Mouse (Mus musculus) thymus, adult 18-20 months (tissue): Measurements from ENCODE around the gene Gga1.
"Not testable (repeated sequence)": the region's sequence is repeated elsewhere in the genome, so short reads cannot be mapped to it uniquely, and the experiment has no call there.

ENCODE experiments used
- DNase-seq, 2 experiments: peaks; one replicate each; pipeline ENCODE4 v3.0.0; 2022; ENCODE audit warnings: mixed read lengths in 2 of 2

Gene Gga1

DNA sequence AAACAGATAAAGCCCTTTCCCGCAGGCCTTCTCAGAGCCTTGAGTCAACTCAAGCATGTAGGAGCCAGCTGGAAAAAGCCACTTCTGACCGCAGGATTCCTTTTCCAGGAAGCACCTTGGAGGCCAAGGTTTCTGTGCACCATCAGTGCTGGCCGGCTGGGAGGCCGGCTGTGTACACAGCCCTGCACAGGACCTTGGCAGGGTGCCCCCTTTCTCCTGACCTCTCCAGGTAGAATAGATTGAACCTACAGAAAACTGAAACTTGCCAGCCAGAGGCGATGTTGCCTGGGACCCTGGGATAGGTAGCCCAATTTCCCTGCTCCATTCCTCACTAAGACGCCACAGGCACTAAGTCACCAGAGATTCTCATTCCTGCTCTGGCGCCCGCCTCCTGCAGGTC is 31.1 kb upstream of the Gga1 start:
- no peak for DNase-seq

DNA sequence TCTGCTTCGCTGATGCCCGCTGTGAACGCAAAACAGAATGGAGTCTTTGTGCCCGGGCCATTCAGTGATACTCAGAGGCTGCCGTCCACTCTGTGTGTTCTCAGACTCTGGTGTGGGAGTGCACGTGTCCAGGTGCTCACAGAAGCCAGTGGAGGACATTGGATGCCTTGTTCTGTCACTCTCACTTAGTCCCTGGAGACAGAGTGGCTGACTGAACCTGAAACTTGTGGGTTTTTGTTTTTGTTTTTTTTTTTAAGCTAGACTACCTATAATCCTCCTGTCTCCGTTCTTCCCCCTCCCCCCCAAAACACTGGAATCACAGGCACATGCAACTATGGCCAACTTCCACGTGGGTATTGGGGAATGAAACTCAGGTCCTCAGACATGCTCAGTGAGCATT is 30.6 kb upstream of the Gga1 start:
- no peak for DNase-seq

DNA sequence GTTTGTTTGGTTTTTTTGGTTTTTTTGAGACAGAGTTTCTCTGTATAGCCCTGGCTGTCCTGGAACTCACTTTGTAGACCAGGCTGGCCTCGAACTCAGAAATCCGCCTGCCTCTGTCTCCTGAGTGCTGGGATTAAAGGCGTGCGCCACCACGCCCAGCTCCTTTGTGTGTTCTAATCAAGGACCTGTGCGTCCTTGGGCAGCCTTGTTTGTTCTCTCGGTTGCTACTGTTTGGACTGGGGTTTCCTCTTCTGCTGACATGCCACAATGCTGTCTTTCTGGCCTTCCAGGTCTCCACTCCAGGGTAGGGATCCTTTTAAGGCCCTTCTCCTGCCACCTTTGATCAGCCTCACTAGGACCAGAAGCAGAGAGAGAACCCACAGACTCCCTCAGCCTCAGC is 30.2 kb upstream of the Gga1 start:
- not testable (repeated sequence) for DNase-seq

GRCm38 (mm10) chr15:78848467-78848866 is 28.5 kb upstream of the Gga1 start:
- peak; percentile 38 to 65 for DNase-seq

GRCm38 (mm10) chr15:78849485-78849884 is 27.5 kb upstream of the Gga1 start:
- DNase-seq, result no peak

DNA sequence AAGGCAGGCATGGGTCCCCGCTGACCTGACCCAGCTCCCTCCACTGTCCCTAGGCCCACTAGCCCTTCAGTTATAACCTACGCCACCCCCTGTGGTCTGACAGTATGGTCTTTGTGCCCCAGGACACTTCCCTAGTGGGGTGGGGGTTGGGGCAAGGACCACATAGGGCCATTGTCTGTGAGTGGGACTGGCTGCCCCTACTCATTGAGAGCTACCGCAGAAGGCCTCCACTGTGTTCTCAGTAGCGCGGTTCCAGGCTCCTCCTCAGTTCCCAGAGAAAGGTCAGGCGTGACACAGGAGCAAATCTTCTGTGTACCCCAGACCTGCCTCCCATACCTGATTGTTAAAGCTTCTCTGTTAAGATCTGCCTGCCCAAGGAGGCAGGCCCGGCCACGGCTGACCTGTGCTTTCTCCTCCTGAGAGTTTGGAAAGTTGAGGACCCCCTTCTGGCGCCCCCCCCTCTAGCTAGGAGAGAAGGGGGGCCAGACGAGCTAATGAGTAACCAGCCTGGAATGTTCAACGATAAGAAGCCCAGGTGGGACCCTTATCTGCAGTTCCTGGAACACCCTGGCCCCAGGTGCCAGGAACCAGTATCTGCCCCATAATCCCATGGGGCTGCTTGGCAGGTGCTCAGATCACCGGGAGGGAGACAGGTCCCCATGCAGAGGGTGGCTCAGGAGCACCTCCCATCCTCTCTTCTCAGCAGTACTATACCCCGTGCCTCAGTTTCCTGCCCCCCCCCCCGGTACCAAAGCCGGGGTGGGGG is 26.7 kb upstream of the Gga1 start:
- no peak for DNase-seq

GRCm38 (mm10) chr15:78850944-78851343 is 26.0 kb upstream of the Gga1 start:
- no peak for DNase-seq

- peak; percentile 70 to 73 for DNase-seq
Observed at GRCm38 (mm10) chr15:78851505-78852153, 25.4 kb upstream of the Gga1 start.

DNA sequence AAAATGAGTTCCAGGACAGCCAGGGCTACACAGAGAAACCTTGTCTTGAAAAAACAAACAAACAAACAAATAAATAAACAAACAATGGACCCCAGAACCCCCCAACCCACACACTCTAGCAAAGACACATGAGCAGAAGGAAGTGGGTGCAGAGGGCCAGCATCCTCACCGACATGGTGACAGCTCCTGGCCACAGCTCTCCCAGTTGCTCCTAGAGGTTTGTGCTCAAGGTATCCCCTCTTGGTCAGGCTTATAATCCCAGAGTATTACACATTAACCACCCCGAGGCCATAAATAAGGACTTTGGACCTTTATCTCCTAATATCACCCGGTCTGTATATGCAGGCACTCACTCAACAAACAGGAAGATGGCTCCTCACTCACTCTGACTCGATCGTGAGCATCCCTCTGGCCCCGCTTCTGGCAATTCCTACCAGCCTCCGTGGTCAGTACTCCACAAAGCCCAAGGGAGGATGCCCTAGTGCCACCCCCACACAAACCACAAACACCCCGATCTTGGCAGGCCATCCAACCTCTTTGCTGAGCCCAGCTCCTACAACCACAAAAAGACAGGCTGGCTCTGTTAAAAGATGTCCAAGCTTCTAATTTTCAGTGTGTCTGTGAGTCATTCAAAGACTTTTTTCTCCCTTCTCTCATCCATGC is 21.6 kb upstream of the Gga1 start, which contains the start of gene Lgals2:
Lgals2 (minus strand) TSS at position 227 of the 663 bp plus-strand sequence.
- no peak for DNase-seq

DNA sequence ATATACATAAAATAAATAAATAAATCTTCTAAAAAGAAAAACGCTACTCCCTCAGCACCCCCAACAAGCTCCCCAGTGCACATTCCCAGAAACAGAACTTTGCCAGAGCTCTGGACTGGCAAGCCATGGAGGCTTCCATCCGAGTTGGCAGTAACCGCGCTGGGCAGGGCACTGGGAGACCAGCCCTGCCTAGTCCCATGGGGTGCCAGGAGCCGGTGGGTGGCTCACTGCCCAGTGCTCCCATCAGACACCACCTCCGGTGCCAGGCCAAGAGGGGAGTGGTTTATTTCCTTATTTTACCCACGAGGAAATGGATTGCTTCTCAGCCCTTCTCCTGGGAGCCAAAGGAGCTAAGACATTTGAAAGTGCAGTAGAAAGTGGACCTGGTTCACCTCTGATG is 20.0 kb upstream of the Gga1 start:
- no peak for DNase-seq

DNA sequence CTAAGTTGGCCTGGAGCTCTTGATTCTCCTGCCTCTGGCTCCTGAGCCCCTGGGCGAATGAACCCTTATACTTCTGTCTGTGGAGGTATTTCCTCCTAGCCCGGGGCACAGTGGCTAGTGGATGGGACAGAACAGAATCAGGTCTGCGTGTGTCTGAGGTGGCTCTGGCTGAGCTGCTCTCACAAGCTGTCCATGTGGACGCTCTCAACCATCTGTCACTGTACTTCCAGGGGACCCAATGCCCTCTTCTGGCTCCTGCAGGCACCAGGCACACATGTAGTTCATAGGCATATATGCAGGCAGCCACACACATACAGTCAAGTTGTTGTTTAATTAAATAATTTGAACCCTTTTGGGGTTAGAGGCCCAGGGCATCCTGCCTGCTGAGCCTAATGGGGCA is 17.7 kb upstream of the Gga1 start:
- DNase-seq, result no peak

GRCm38 (mm10) chr15:78859714-78860113 is 17.3 kb upstream of the Gga1 start:
- no peak for DNase-seq

DNA sequence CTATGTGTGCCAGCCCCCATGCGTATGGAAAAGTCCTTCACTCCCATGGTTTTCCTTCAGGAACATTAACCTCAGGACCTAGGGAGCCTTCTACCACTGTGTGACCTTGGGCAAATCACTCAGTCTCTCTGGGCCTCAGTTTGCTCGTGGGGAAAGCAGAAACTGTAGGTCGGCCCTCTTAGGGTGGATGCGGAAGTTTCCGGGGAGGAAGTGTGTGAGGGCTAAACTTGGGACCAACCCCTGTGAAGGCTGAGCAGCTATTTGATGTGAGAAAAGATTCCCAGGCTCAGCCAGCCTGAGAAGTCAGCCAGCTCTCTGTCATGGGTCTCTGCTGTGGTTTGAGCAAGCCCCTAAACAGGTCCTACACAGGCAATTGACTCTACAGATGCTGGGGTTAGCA is 14.7 kb upstream of the Gga1 start:
- DNase-seq, result no peak

- DNase-seq, result no peak
Observed at GRCm38 (mm10) chr15:78863154-78863553, 13.8 kb upstream of the Gga1 start.

- DNase-seq, result no peak
Observed at GRCm38 (mm10) chr15:78863852-78864253, 13.1 kb upstream of the Gga1 start.

DNA sequence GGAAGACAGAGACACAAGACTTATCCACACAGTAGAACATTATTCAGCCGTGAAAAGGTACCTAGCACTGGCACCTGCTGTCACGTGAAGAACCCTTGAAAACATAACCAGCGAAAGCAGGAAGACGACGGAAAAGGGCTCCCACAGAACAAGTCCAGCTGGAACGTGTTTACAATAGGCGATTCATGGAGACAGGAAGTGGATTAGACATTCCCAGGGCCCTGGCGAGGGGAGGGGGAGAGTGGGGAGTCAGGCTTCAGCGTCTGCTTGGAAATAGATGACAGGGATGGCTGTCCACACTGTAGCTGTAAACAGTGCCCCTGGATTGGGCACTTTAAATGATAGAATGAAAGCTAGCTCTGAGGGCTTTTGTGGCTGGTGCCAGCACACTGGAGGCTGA is 8.6 kb upstream of the Gga1 start:
- no peak for DNase-seq

- DNase-seq, result no peak
Observed at GRCm38 (mm10) chr15:78868826-78869233, 8.2 kb upstream of the Gga1 start.

- DNase-seq, result no peak
Observed at GRCm38 (mm10) chr15:78869775-78870174, 7.2 kb upstream of the Gga1 start.

DNA sequence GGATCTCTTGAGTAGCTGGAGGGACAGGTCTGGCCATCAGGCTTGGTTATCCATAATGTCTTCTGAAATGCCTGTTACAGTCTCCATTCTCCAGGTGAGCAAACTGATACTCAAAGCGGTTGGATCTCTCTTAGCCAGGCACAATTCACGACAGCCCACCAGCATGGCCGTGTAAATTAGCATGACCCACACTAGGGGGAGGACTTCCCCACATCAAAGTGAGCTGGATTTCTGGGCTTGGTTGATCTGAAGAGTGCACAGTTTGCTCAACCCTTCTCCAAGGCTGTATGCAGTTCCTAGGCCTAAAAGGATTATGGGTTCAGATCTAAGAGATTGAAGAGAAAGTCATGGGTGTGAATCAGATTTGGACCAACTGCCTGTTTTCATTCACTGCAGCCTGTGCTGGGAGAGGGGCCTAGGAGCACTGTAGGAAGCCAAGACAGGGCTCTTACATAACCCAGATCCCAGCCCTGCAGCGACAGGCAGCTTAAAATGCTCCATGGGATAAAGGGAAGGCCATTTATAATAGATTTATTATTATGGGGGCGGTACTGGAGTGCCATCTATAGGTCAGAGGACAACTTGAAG is 4.9 kb upstream of the Gga1 start:
- no peak for DNase-seq

- DNase-seq, result no peak
Observed at GRCm38 (mm10) chr15:78873803-78874435, 3.1 kb upstream of the Gga1 start.

DNA sequence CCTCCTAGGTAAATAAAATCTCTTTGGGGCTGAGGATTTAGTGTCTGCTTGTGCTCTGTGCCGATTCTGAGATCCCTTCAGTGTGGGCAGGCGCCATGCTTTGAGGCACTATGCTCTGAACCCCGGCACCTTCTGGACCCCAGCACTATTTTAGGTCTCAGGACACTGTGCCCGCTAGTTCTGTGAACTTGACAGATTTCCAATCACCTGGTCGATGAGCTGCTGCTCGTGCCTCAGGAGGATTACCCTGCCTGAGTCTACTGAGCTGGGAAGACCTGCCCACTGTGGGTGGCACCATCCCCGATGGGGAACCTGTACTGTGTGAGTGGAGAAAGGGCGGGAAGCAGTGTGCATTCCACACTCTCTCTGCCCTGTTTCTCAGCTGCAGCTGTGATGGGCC is 2.0 kb upstream of the Gga1 start:
- DNase-seq, result no peak

DNA sequence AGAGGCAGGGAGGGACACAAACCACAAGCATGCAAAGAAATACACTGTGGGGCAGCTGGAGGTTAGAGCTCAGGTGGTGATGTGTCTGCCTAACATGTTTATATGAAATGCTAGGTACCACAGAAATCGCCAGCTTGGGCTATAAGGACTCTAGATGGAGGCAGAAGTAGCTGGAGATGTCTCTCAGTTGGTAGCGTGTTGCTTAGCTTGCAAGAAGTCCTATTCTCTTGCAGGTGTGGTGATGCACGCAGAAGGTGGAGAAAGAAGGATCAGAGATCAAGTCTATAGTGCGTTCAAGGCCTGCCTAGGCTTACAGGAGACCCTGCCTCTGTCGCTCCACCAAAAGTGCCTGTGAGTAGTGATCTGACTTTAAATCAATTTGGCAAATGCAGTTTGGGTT is 1.5 kb upstream of the Gga1 start:
- no peak for DNase-seq

- peak; percentile 51 to 63 for DNase-seq
Observed at GRCm38 (mm10) chr15:78876258-78876696, 713 bp upstream of the Gga1 start.
